Mouse (Mus musculus) limb, embryonic 12.5 days (tissue): ENCODE measurements around the gene Fhad1. TPM values are rescaled to one million over a fixed set of nuclear protein-coding genes. Genes with fewer than 3 reads are reported as not detected.

ENCODE experiments used
- ATAC-seq: fragments of 200-750 bp; cut with Nextera tagmentation; 2 replicates; pipeline ENCODE4 v1.8.0; 2017; ENCODE audit warnings: low read depth, moderate TSS enrichment; ENCODE audit not compliant: insufficient number of reproducible peaks, insufficient read depth, low FRiP score, low TSS enrichment
- H3K27ac ChIP-seq: fragments of 300-500 bp; sonication (generic); 2 replicates; pipeline ENCODE4 v1.5.1; 2016; ENCODE audit warnings: mild to moderate bottlenecking, moderate library complexity
- H3K27me3 ChIP-seq: fragments of 300-500 bp; sonication (generic); 2 replicates; pipeline ENCODE4 v1.6.1; 2016; ENCODE audit warnings: mild to moderate bottlenecking, moderate library complexity
- H3K36me3 ChIP-seq: fragments of 300-500 bp; sonication (generic); 2 replicates; pipeline ENCODE4 v1.6.1; 2016; ENCODE audit warnings: mild to moderate bottlenecking, moderate library complexity
- H3K4me1 ChIP-seq: fragments of 300-500 bp; sonication (generic); replicated peaks from 2 replicates; pipeline ENCODE4 v1.6.1; 2016
- H3K4me2 ChIP-seq: fragments of 300-500 bp; sonication (generic); 2 replicates; pipeline ENCODE4 v1.6.1; 2016; ENCODE audit warnings: mild to moderate bottlenecking, moderate library complexity
- H3K4me3 ChIP-seq: fragments of 300-500 bp; sonication (generic); replicated peaks from 2 replicates; pipeline ENCODE4 v1.5.1; 2016; ENCODE audit warnings: mild to moderate bottlenecking
- H3K9ac ChIP-seq: fragments of 300-500 bp; sonication (generic); replicated peaks from 2 replicates; pipeline ENCODE4 v1.6.1; 2016; ENCODE audit warnings: mild to moderate bottlenecking, moderate library complexity
- H3K9me3 ChIP-seq: fragments of 300-500 bp; sonication (generic); 2 replicates; pipeline ENCODE4 v1.6.1; 2016; ENCODE audit warnings: mild to moderate bottlenecking, moderate library complexity
- WGBS: fragments of 180-500 bp; shearing (Covaris S2); methylation state at CpG from one replicate; pipeline ENCODE4 v1.1.7; 2016; 5-methylcytosine and 5-hydroxymethylcytosine counted together
- polyA plus RNA-seq: library from polyadenylated mRNA; unstranded; fragments of >200 nt; fragmentation: Nextera tagmentation; extraction: Ambion mirVana; gene quantifications from 2 replicates; pipeline ENCODE4 v1.2.1, GENCODE M21; 2016

The Fhad1 gene
- polyA plus RNA-seq, 1 experiment from 2014 or later: 1.4 TPM

DNA sequence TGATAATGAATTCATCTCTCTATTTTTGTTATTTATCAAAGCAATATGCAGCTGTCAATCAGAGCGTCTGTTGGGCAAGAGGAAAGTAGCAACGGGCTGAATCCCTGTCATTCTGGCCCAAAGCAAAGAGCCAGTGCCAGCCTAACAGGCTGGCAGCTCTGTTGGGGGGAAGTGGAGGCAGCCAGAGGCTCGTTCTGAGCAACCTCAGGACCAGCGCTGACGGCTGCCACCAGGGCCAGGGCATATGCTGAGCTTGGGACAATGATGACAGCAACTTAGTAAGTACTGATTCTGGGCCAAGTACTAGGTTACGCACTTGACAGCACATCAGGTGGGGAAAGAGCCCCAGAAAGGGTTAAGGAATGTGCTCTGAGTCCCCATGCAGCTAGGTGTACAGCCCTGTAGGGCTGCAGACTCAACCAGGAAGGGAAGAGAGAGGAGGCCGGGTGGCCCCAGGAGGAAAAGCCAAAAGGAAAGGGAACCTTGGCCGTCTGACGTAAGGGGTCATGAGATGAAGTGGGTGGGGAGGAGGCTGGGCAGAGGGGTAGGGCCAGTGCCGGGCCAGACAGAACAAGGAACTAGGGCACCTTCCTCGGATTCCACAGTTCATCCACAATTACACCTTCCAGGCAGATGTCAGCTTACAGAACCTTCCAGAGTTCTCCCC, 144.1 kb downstream of the Fhad1 start:
- no peak overlapping the region for H3K9ac ChIP-seq
- peaks cover 56% of the 10 kb centered on the region for H3K4me1 ChIP-seq
- H3K27me3 ChIP-seq: peaks cover 32% of the 10 kb centered on the region
- no peak overlapping the region for H3K27ac ChIP-seq
- no peaks in the 10 kb centered on the region for H3K36me3 ChIP-seq
- ATAC-seq: no peak
- no peak overlapping the region for H3K4me2 ChIP-seq
- no peaks in the 10 kb centered on the region for H3K9me3 ChIP-seq
- no peak overlapping the region for H3K4me3 ChIP-seq
- WGBS: 71% methylated on average over 11 of the region's 11 CpGs

DNA sequence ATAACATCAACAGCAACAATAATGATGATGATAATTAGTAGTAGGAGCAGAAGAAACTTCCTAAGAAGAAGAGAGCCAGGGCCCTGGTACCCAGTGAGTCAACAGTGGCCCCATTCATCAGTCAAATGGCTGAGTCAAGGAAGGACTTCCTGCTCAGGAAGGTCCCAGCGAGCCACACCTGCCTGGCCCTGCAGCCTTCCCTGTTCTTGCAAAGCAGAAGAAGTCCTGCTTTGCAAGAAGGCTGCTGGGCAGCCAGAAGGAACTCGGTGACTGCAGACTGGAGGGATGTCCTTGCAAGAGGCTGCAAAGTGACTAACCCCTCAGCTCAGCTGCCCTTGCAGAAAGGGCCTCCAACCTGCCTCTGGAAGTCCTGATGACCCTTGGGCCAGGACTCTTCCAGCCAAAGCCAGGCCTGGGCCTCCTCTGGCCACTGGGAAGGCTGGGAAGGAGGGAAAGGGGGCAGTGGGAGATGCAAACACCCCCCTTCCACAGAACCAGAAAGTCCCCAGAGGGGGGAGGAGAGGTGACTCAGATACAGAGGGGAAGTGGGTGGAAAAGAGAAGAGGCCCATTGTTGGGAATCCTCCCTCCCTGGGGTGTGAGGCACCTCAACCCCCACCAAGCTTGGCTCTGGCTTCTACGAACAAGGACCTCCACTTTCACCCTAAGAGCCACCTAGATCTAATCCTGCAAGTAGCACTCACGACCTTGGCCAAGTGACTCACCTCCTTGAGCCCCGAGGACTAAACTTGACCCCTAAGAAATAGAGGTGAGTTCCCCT, 145.3 kb downstream of the Fhad1 start:
- ATAC-seq: no peak
- no peak overlapping the region for H3K4me2 ChIP-seq

DNA sequence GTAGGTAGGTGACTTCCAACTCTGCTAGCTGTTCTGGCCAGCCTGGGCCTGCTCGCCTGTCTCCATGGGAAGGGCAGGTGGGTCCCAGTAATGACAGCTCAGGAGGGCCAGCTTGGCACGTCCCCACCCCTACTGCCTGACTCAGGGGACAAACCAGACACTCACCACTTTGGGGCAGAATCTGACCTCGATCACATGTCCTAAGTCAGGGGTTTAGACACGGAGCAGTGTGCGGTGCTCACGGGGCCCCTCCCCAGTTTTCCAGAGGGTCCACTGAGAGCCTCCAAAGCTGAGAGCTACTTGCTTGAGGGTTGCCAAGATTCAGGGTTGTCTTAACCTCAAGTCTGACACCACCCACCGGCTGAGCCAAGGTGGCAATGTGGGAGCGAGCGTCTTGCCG, 146.8 kb downstream of the Fhad1 start:
- no peaks in the 10 kb centered on the region for H3K36me3 ChIP-seq
- no peak overlapping the region for H3K4me3 ChIP-seq
- no peak overlapping the region for H3K9ac ChIP-seq
- H3K4me1 ChIP-seq: peaks cover 35% of the 10 kb centered on the region
- H3K4me2 ChIP-seq: no peak overlapping the region
- H3K27ac ChIP-seq: 0 out of 2 replicates have a peak overlapping the region, but pooled peaks have one; percentile 0
- 80% methylated on average over 10 of the region's 10 CpGs for WGBS
- H3K9me3 ChIP-seq: no peaks in the 10 kb centered on the region
- peaks cover 6% of the 10 kb centered on the region; the same call in 1 of the 2 replicates for H3K27me3 ChIP-seq
- no peak for ATAC-seq

More for the DNA sequence above, 145.3 kb downstream of the Fhad1 start:
- Histone ChIP-seq H3K9me3 (no peaks in the 10 kb centered on the region), H3K9ac (no peak overlapping the region), H3K4me3 (no peak overlapping the region), H3K4me1 (peaks cover 46% of the 10 kb centered on the region), H3K36me3 (no peaks in the 10 kb centered on the region), H3K27me3 (peaks cover 21% of the 10 kb centered on the region), H3K27ac (peak overlapping the region; percentile 13; the same call in 1 of the 2 replicates)
- WGBS: 73% methylated on average over 5 of the region's 5 CpGs

DNA sequence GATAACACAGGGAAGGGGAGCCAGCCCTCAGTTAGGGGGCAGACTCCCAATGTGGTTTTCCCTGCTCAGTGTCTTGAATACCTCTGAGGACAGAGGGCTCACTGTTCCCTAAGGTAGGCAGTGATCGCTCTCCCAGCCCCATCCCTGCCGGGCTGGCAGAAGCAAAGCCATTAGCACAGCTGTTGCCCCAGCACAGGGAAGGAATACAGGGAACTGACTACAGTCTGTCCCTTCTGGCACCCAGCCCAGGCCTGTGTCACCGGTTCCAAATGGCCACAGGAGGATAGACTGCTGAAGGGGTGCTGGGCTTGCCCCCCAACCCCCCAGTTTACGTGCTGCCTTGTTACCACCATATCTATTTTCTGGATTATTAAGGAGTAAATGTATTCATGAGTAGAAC, 147.4 kb downstream of the Fhad1 start:
- 40% methylated on average over 4 of the region's 4 CpGs for WGBS
- Histone ChIP-seq H3K27me3 (0 out of 2 replicates have a peak, but pooled peaks cover under 1% of the 10 kb centered on the region), H3K4me2 (no peak overlapping the region), H3K4me3 (no peak overlapping the region), H3K27ac (peak overlapping the region; percentile 50; the same call in 1 of the 2 replicates), H3K4me1 (peaks cover 34% of the 10 kb centered on the region), H3K9me3 (no peaks in the 10 kb centered on the region), H3K9ac (no peak overlapping the region), H3K36me3 (no peaks in the 10 kb centered on the region)
- ATAC-seq: 0 out of 2 replicates have a peak, but pooled peaks have one; percentile 28

DNA sequence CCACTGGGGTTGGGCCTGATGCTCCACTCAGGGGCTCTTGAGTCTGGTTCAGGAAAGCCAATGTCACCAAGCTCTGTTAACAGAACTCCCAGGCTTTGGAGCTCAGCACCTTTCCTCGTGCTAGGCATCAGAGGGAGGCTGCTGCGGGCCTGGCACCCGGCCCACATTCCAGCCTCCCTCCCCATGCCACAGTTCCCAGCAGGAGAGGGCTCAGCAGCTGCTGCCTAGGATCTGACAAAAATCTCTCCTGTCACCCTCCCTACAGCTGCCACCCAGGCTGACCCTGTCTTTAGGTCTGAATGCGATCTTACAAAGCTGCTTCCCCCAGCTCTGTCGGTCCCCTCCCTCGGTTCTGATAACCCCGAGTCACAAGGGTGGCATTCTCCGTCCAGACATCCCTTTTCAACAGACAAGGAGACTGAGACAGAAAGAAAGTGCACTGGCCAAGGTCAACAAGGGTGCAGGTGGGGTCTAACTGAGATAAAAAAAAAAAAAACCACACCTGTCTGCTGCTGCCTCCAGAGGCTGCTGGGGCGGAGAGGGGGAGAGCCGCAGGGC, 147.9 kb downstream of the Fhad1 start:
- Histone ChIP-seq H3K4me1 (peaks cover 29% of the 10 kb centered on the region), H3K27ac (peak overlapping the region; percentile 50; the same call in 1 of the 2 replicates), H3K4me2 (no peak overlapping the region), H3K9ac (no peak overlapping the region), H3K9me3 (no peaks in the 10 kb centered on the region), H3K36me3 (no peaks in the 10 kb centered on the region), H3K4me3 (no peak overlapping the region), H3K27me3 (no peaks in the 10 kb centered on the region)
- 35% methylated on average over 10 of the region's 10 CpGs for WGBS
- 0 out of 2 replicates have a peak, but pooled peaks have one; percentile 11 for ATAC-seq

DNA sequence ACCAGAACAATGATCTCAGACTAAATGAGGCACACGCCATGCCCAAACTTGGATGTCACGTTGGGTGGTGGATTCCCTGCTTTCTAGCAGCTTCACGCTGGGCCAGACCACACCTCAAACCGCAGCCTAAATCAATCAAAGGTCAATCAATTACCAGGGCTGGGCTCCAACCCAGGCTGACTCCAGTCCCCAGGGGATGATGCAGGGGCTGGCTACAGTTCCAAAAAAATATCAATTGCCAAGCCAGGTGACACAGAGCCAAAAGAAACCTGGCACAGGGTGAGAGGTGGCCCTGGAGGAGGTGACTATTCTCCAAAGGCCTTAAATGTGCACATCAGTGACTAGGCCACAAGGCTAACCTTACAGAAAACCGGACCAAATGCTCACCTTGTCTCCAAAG, 149.3 kb downstream of the Fhad1 start:
- Histone ChIP-seq H3K9ac (no peak overlapping the region), H3K4me1 (peaks cover 23% of the 10 kb centered on the region), H3K36me3 (peaks cover 4% of the 10 kb centered on the region; the same call in 1 of the 2 replicates), H3K9me3 (no peaks in the 10 kb centered on the region), H3K27ac (no peak overlapping the region), H3K4me3 (no peak overlapping the region), H3K4me2 (no peak overlapping the region), H3K27me3 (no peaks in the 10 kb centered on the region)
- ATAC-seq: no peak
- WGBS: 83% methylated on average over 5 of the region's 5 CpGs

DNA sequence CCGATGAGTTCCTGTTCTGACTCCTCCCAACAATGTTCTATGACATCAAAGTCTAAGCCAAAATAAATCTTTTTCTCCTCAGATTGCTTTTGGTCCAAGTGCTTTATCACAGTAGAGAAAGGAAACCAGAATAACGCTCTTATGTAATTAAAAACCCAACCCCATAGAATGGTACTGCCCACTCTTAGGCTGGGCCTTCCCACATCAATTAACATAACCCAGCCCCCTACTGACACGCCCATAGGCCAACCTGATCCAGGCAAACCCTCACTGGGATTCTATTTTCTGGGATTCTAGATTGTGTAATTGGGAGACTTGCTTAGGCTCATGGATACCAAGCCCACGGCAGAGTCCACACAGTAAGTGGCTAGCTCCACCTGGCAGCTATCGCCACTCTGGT, 149.9 kb downstream of the Fhad1 start:
- Histone ChIP-seq H3K4me1 (peaks cover 23% of the 10 kb centered on the region), H3K27me3 (no peaks in the 10 kb centered on the region), H3K27ac (no peak overlapping the region), H3K9me3 (no peaks in the 10 kb centered on the region), H3K4me2 (no peak overlapping the region), H3K4me3 (no peak overlapping the region), H3K36me3 (peaks cover 8% of the 10 kb centered on the region; the same call in 1 of the 2 replicates), H3K9ac (no peak overlapping the region)
- WGBS: 92% methylated on average over 5 of the region's 5 CpGs
- no peak for ATAC-seq

DNA sequence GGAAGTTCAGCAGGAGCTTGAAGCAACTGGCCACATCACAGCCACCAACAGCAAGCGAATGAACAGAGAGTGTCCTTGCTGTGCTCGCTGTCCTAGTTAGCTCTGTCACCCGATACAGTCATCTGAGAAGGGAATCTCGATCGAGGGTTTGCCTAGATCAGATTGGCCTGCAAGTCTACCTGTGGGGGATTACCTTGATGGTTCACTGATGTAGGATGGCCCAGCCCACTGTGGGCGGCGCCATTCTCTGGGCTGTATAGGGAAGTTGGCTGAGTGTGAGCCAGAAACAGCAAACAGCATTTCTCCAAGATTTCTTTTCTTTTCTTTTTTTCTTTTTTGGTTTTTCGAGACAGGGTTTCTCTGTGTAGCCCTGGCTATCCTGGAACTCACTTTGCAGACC, 150.4 kb downstream of the Fhad1 start:
- Histone ChIP-seq H3K27ac (no peak overlapping the region), H3K9ac (no peak overlapping the region), H3K9me3 (no peaks in the 10 kb centered on the region), H3K4me1 (peaks cover 23% of the 10 kb centered on the region), H3K4me3 (no peak overlapping the region), H3K36me3 (peaks cover 13% of the 10 kb centered on the region), H3K27me3 (no peaks in the 10 kb centered on the region), H3K4me2 (no peak overlapping the region)
- 94% methylated on average over 8 of the region's 8 CpGs for WGBS
- no peak for ATAC-seq

DNA sequence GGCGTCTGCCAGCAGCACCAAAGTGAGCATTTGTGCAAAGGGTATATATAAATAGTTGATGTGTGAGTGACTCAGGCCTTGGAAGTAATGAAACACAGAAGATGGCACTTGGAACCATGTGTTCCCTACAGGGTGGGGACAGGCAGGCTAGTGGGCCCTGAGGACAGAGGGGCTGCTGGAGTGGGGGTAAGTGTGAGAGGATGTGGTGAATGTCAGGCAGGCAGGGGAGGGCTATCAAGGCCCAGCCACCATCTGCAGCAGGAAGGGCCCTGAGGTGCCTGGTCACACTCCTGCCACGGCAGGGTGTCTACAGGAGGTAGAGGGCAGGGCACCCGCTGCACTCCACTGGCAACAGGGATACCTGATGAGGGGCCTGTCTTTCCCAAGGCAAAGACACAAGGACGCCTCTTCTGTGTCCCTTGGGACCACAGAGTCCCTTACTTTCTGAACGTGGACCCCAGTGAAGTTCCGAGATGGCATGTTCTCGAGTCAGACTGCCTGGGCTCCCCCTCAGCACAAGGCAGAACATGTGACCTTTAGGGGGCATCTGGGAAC, 151.1 kb downstream of the Fhad1 start:
- Histone ChIP-seq H3K27me3 (no peaks in the 10 kb centered on the region), H3K9ac (no peak overlapping the region), H3K9me3 (no peaks in the 10 kb centered on the region), H3K4me2 (no peak overlapping the region), H3K36me3 (peaks cover 16% of the 10 kb centered on the region), H3K27ac (no peak overlapping the region), H3K4me3 (no peak overlapping the region), H3K4me1 (peaks cover 23% of the 10 kb centered on the region)
- 87% methylated on average over 7 of the region's 7 CpGs for WGBS
- no peak for ATAC-seq

DNA sequence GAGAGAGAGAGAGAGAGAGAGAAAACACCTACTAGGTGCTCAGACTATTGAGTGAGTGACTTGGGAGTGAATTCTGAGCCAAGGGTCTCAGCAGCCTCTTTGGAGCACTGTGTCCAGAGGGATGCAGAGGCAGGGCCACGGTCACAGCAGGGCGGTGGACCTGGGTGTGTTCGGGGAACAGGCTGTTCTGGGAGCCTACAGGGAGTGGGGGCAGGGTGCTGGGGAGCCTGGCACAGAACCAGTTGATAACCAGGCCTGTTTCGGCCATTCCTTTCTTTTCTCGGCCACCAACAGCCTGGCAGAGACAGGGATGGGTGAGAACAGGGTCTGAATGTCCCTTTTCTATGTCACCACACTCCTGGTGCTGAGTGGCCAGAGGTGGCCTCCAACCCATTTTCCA, 152.0 kb downstream of the Fhad1 start:
- no peak overlapping the region for H3K27ac ChIP-seq
- H3K4me1 ChIP-seq: peaks cover 19% of the 10 kb centered on the region
- no peak overlapping the region for H3K4me3 ChIP-seq
- H3K27me3 ChIP-seq: no peaks in the 10 kb centered on the region
- no peaks in the 10 kb centered on the region for H3K9me3 ChIP-seq
- no peak overlapping the region for H3K4me2 ChIP-seq
- ATAC-seq: no peak
- H3K9ac ChIP-seq: no peak overlapping the region
- WGBS: 84% methylated on average over 5 of the region's 5 CpGs
- H3K36me3 ChIP-seq: peaks cover 16% of the 10 kb centered on the region
